Mouse (Mus musculus) heart, embryonic 10.5 days (tissue): Measurements from ENCODE around the gene Htra3. TPM values are rescaled to one million over a fixed set of nuclear protein-coding genes. Genes with fewer than 3 reads are reported as not detected.

Experiments
- DNase-seq: peaks from one replicate; pipeline ENCODE4 v3.0.0-alpha.2; 2017; ENCODE audit warnings: low spot score
- H3K27ac ChIP-seq: fragments of 300-500 bp; sonication (generic); 2 replicates; pipeline ENCODE4 v1.5.1; 2016; ENCODE audit warnings: mild to moderate bottlenecking
- H3K27me3 ChIP-seq: fragments of 300-500 bp; sonication (generic); 2 replicates; pipeline ENCODE4 v1.6.1; 2016; ENCODE audit warnings: mild to moderate bottlenecking; ENCODE audit not compliant: poor library complexity, insufficient read depth, severe bottlenecking
- H3K36me3 ChIP-seq: fragments of 300-500 bp; sonication (generic); 2 replicates; pipeline ENCODE4 v1.6.1; 2016; ENCODE audit warnings: mild to moderate bottlenecking, moderate library complexity
- H3K4me1 ChIP-seq: fragments of 300-500 bp; sonication (generic); 2 replicates; pipeline ENCODE4 v1.6.1; 2016; ENCODE audit warnings: mild to moderate bottlenecking
- H3K4me3 ChIP-seq: fragments of 300-500 bp; sonication (generic); 2 replicates; pipeline ENCODE4 v1.5.1; 2016; ENCODE audit warnings: mild to moderate bottlenecking, moderate library complexity
- H3K9me3 ChIP-seq: fragments of 300-500 bp; sonication (generic); 2 replicates; pipeline ENCODE4 v1.6.1; 2016; ENCODE audit warnings: mild to moderate bottlenecking, moderate library complexity
- WGBS: fragments of 180-500 bp; shearing (Covaris S2); methylation state at CpG from one replicate; pipeline ENCODE4 v1.1.7; 2016; 5-methylcytosine and 5-hydroxymethylcytosine counted together
- polyA plus RNA-seq: library from polyadenylated mRNA; unstranded; fragments of >200 nt; fragmentation: Nextera tagmentation; extraction: Ambion mirVana; gene quantifications from 2 replicates; pipeline ENCODE4 v1.2.1, GENCODE M21; 2016

The Htra3 gene
- polyA plus RNA-seq, 1 experiment from 2014 or later, result 7.2 TPM

DNA sequence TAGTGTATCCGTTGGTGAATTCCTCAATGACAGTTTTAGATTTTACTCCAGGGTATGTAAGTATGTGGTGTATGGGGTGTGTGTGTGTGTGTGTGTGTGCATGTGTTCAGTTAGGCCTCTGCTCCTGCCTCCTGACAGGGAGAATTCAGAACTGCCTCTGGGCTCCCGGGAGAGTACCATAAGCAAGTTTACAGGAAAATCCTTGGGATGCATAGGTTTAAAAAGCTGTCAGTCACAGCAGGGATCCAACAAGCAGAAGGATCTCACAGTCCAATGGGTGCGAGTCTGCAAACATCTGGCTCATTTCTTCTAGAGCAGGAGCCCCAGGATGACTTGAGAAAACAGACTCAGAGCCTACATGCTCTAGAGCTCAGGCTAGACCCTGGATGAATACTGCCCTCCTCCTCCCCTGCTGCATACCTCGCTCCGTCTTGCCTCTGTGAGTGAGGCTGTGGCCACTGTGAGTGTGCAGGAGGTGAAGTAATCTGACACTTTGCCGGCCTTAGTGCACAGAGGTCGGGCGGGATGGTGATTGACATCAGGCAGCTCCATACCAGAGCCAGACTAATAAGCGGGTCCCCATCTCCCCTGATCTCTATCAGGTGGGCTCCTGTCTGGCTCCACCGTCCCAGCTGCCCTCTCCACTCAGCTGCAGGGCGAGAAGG lies 9.7 kb downstream of the Htra3 start:
- WGBS, result 17% methylated on average over 11 of the region's 11 CpGs
- H3K27ac ChIP-seq, result peak overlapping the region; percentile 80

DNA sequence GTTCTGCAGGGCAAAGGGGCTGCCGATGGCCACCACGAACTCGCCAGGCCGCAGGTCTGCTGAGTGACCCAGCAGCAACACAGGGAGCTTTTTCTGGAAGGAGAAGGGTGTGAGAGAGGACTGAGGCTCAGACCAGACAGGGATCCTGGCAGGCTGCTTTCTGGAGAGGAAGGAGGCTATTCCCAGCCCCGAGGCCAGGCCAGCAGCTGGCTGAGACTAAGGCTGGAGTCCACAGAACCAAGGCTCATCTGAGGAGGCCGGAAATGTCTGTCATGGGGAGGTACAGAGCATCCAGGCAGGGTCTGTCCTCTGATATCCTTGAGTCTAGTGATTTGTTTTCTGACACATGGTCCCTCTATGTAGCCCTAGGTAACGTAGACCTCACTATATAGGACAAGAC lies 13.4 kb downstream of the Htra3 start:
- WGBS, result 83% methylated on average over 7 of the region's 7 CpGs
- no peak for DNase-seq
- Histone ChIP-seq H3K27me3 (peaks cover 26% of the 10 kb centered on the region; the same call in 1 of the 2 replicates), H3K9me3 (no peaks in the 10 kb centered on the region), H3K4me3 (no peak overlapping the region), H3K4me1 (peaks cover 36% of the 10 kb centered on the region), H3K27ac (no peak overlapping the region), H3K36me3 (no peaks in the 10 kb centered on the region)

More for the DNA sequence above, 9.7 kb downstream of the Htra3 start:
- Histone ChIP-seq H3K4me1 (peaks cover 70% of the 10 kb centered on the region), H3K4me3 (no peak overlapping the region), H3K36me3 (no peaks in the 10 kb centered on the region), H3K27me3 (0 out of 2 replicates have a peak, but pooled peaks cover 8% of the 10 kb centered on the region), H3K9me3 (no peaks in the 10 kb centered on the region)
- DNase-seq, result no peak

DNA sequence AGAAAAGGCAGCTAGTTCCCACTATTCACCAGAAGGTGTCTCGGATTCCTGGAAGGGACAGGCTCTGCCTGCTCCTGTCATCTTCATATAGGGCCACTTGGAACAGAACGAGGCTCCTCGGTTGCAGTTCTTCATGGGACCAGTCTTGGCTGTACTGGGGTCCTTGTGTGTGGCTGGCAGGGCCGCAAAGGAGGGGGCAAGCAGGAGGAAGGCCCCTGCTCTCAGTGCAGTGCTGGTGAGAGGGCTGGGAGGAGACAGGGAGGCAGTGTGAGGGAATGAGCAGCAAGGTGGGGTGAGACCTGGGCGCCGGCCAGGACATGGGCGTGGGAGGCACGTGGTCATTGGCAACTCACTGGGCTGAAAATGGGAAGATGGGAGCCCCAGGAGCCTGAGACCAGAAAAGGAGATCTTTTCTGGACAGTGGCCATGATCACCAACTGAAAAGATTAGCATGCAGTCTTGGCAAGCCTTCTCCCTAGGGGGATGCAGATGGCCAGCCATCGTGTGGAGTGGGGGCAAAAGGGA lies 17.5 kb downstream of the Htra3 start:
- Histone ChIP-seq H3K36me3 (no peaks in the 10 kb centered on the region), H3K9me3 (no peaks in the 10 kb centered on the region), H3K27me3 (peaks cover 31% of the 10 kb centered on the region; the same call in 1 of the 2 replicates), H3K4me3 (no peak overlapping the region), H3K4me1 (peaks cover 16% of the 10 kb centered on the region), H3K27ac (no peak overlapping the region)
- DNase-seq, result no peak
- 80% methylated on average over 9 of the region's 9 CpGs for WGBS

DNA sequence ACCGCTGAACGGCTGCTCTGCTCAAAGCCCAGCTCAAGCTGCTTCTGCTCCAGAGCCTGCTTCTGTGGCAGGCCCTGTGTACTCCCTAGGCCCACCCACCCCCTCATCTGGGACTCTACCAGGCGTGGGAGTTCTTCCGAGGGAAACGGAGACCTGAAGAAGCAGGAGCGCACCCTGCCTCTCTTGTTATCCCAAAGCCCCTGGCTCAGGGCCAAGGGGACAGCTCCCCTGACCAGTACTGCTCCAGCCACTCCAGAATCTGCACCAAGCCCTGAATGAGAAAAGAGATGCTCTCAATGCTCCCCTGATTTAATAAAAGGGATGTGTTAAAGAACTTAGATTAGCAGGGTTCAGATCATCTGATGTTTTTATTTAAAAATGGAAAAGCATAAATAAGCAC lies 18.4 kb downstream of the Htra3 start:
- H3K4me1 ChIP-seq, result peaks cover 14% of the 10 kb centered on the region
- H3K9me3 ChIP-seq, result no peaks in the 10 kb centered on the region
- H3K36me3 ChIP-seq, result no peaks in the 10 kb centered on the region
- H3K27ac ChIP-seq, result no peak overlapping the region
- DNase-seq, result no peak
- peaks cover 31% of the 10 kb centered on the region; the same call in 1 of the 2 replicates for H3K27me3 ChIP-seq
- H3K4me3 ChIP-seq, result no peak overlapping the region
- 64% methylated on average over 6 of the region's 6 CpGs for WGBS

DNA sequence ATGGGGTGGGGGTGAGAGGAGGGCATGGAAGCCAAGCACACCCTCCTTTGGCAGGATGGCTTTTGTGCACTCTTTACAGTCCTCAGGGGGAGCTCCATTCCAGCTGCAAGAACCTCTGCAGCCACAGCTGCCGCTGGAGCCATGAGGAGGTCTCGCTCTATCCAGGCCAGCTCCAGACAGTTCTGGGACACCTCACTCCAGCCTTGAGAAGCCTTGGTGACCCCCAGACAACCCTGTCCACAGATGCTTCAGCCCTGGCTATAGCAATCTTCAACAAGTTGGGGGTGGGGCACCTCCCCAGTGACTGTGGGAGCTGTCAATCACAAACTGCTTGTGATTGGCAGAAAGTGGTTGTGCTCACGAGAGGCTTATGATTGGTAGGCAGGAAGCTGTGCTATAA lies 20.1 kb downstream of the Htra3 start:
- H3K4me1 ChIP-seq, result peaks cover 14% of the 10 kb centered on the region
- WGBS, result 51% methylated on average over 3 of the region's 3 CpGs
- H3K27ac ChIP-seq, result no peak overlapping the region
- H3K27me3 ChIP-seq, result peaks cover 26% of the 10 kb centered on the region; the same call in 1 of the 2 replicates
- no peak overlapping the region for H3K4me3 ChIP-seq
- no peaks in the 10 kb centered on the region for H3K9me3 ChIP-seq
- no peaks in the 10 kb centered on the region for H3K36me3 ChIP-seq
- DNase-seq, result no peak

DNA sequence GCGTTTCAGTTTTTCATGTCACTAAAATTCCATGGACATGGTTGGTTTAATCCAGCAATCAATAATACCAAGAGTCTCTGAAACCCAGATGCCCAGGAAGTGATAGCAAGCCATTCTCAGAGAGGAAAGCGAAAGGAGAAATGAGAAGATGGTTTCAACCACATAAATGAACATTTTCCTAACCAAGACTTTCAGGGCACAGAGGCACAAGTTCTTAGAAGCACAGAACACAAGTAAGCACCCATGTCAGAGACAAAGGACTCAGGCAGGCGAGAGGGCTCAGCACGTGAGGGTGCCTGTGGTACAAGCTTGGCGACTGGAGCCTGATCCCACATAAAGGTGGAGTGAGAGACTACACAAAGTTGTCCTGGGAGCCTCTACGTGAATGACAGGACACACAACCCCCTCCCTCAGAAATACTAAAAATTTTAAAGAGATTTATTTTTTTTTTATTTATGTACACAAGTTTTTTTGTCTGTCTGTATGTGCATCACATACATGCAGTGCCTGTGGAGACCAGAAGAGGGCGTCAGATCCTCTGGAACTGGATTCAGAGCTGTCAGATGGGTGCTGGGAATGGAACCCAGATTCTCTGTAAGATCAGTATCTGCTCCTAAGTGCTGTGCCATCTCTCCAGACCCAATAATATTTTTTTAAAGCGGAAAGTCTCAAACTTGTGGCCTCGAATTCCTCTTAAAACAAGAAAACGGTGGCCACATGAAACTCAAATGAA lies 23.7 kb downstream of the Htra3 start:
- H3K4me1 ChIP-seq, result peaks cover 18% of the 10 kb centered on the region; the same call in 1 of the 2 replicates
- no peak overlapping the region for H3K4me3 ChIP-seq
- no peak overlapping the region for H3K27ac ChIP-seq
- WGBS, result 88% methylated on average over 10 of the region's 10 CpGs
- no peaks in the 10 kb centered on the region for H3K36me3 ChIP-seq
- H3K9me3 ChIP-seq, result no peaks in the 10 kb centered on the region
- peaks cover 12% of the 10 kb centered on the region; the same call in 1 of the 2 replicates for H3K27me3 ChIP-seq
- no peak for DNase-seq

DNA sequence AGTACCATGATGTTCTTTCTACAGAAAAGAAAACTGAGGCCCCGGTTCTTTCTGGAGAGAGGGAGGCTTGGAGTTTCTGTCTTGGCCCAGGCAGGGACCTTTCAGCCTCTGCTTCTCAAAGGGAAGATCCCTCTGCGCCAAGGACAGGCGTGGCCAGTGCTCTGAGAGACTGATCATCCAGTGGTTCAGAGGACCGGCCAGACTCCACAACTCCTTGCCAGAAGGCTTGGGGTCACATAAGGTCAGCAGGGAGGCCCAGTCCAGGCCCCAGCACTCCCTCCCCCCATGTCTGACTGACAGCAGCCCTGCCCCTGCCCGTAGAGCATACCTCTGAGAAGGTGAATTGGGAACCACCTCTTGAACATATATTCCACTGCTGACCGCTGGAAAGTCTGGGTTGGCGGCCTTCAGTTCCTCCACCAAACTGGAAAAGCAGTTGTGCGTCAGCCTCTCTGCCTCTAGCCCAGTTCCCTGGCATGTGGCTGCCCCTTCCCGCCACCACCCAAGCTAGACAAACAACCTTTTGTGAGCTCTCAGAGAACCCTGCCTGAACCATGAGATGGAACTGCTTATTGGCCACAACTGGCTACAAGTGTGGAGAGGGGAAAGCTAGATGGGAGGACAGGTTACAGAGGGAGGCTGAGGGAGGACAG lies 25.7 kb downstream of the Htra3 start:
- Histone ChIP-seq H3K9me3 (no peaks in the 10 kb centered on the region), H3K4me3 (no peak overlapping the region), H3K27ac (no peak overlapping the region), H3K4me1 (peaks cover 8% of the 10 kb centered on the region; the same call in 1 of the 2 replicates), H3K27me3 (peaks cover 11% of the 10 kb centered on the region; the same call in 1 of the 2 replicates), H3K36me3 (no peaks in the 10 kb centered on the region)
- no peak for DNase-seq
- WGBS, result 71% methylated on average over 9 of the region's 9 CpGs

DNA sequence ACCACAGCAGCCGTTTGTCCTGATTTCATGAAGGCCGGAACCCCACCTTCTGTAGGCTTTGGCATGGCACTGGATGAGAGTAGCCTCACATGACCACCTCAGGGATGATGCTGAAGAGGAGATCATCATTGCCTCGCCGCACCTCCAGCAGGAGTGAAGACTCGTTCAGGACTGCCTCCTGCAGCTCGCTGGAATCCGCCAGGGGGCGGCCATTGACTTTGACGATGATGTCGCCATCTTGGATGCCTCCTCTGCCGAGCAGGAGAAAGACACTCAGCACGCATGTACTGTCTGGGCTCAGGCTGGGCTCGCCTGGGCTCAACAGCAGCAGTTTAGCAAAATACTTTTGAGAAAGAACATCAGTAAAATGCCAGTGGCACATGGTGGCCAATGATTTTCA lies 26.7 kb downstream of the Htra3 start:
- Histone ChIP-seq H3K9me3 (no peaks in the 10 kb centered on the region), H3K27me3 (0 out of 2 replicates have a peak, but pooled peaks cover 10% of the 10 kb centered on the region), H3K27ac (no peak overlapping the region), H3K4me1 (peaks cover 8% of the 10 kb centered on the region; the same call in 1 of the 2 replicates), H3K36me3 (no peaks in the 10 kb centered on the region), H3K4me3 (no peak overlapping the region)
- 83% methylated on average over 13 of the region's 13 CpGs for WGBS
- DNase-seq, result no peak

DNA sequence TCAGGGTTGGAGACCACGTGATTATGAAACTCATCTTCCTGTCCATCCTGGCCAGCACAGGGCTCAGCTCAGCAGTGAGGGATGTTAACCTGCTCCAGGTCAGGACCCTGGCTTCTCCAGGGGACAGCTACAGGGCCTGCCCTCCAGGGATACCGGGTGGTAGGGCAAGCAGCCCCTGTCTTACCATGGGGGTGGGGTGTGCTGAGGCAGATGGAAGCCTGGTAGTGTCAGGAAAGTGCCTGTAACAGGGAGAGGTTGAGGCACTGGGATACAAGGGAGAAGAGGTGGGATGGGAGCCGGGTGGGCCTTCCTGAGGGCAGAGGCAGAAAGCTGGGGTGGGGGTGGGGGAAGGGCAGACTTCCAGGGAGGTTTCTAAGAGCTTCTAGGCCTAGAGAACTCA lies 27.3 kb downstream of the Htra3 start:
- Histone ChIP-seq H3K36me3 (no peaks in the 10 kb centered on the region), H3K4me1 (peaks cover 8% of the 10 kb centered on the region; the same call in 1 of the 2 replicates), H3K9me3 (no peaks in the 10 kb centered on the region), H3K4me3 (no peak overlapping the region), H3K27me3 (0 out of 2 replicates have a peak, but pooled peaks cover 13% of the 10 kb centered on the region), H3K27ac (no peak overlapping the region)
- DNase-seq, result no peak
- 72% methylated on average over 3 of the region's 3 CpGs for WGBS

DNA sequence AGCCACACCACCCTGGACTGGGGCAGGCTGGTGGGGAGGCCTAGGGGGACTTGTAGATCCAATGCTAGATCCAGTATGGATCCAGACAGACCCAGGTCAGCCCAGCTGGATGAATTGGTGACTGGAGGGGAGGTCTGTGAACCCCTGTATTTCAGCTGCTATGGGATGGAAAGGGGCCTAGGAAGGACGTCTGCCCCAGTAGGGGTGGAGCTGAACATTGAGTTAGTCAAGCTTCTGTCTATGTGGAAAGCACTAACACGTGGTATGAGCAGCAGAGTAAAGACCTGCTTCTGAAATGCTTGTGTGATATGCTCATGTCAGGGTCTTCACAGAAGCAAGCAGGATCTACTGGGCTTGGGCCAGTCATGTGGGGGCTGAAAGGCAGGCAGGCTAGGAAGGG lies 31.4 kb downstream of the Htra3 start:
- no peak overlapping the region for H3K27ac ChIP-seq
- no peak overlapping the region for H3K4me3 ChIP-seq
- DNase-seq, result no peak
- peaks cover 8% of the 10 kb centered on the region for H3K4me1 ChIP-seq
- H3K27me3 ChIP-seq, result 0 out of 2 replicates have a peak, but pooled peaks cover 11% of the 10 kb centered on the region
- 56% methylated on average over 2 of the region's 2 CpGs for WGBS
- H3K9me3 ChIP-seq, result no peaks in the 10 kb centered on the region
- no peaks in the 10 kb centered on the region for H3K36me3 ChIP-seq

DNA sequence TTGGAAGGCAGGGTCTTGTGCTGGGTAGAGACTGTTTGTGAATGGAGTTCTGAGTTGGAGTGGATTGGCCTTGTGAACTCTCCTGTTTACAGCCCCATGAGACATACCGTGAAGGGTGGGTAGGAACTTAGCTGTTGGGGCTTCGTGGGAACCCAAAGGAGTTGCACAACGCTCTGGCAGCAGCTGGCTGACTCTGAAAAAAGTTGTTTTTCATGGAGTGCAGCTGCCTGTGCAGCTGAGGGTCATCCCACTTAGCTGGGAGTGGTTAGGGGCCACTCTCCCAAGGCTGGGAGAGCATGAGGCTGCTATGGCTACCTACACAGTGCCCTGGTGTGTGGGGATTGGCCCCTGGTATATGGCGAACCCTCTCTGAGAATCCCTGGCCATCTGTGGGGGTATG lies 32.0 kb downstream of the Htra3 start:
- H3K27me3 ChIP-seq, result 0 out of 2 replicates have a peak, but pooled peaks cover 11% of the 10 kb centered on the region
- peaks cover 8% of the 10 kb centered on the region for H3K4me1 ChIP-seq
- no peak for DNase-seq
- H3K36me3 ChIP-seq, result no peaks in the 10 kb centered on the region
- H3K4me3 ChIP-seq, result no peak overlapping the region
- WGBS, result 78% methylated on average over 4 of the region's 4 CpGs
- no peaks in the 10 kb centered on the region for H3K9me3 ChIP-seq
- no peak overlapping the region for H3K27ac ChIP-seq

DNA sequence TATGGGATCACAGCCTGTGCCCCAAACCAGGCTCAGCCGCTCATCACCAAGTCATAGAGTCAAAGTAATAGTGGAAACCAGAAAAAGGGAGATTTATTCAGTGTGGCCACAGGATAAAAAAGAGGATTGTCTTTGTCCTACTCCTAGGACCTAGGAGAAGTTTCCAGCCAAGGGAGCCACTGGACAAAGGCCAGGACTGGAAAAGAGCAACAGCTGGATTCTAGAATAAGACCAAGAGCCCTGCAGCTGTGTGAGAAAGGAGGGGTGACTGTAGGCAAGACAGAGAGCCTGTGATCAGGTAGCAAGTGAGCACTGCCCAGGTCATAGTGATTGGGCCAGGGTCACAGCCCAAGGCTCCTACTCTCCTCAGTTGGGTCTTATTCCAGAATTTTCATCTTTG lies 32.7 kb downstream of the Htra3 start:
- Histone ChIP-seq H3K4me3 (no peak overlapping the region), H3K36me3 (no peaks in the 10 kb centered on the region), H3K27me3 (0 out of 2 replicates have a peak, but pooled peaks cover 11% of the 10 kb centered on the region), H3K9me3 (no peaks in the 10 kb centered on the region), H3K4me1 (peaks cover 13% of the 10 kb centered on the region), H3K27ac (no peak overlapping the region)
- DNase-seq, result no peak
- WGBS, result 84% methylated on average over 1 of the region's 1 CpGs
